Mouse (Mus musculus) kidney, adult 2 months (tissue): ENCODE data around the gene Wdfy1.

ENCODE experiments used
- CTCF ChIP-seq: fragments of 200-500 bp; conservative IDR thresholded peaks from 2 replicates; pipeline ENCODE4 v1.5.1; 2011; ENCODE audit warnings: low read depth, mild to moderate bottlenecking, control low read depth, low read length, moderate library complexity, mixed read lengths; ENCODE audit not compliant: insufficient read depth, insufficient read length
- POLR2A ChIP-seq: fragments of 200-500 bp; IDR thresholded peaks from one replicate; pipeline ENCODE4 v1.6.1; 2011; ENCODE audit warnings: low read depth, low read length, control low read depth

DNA sequence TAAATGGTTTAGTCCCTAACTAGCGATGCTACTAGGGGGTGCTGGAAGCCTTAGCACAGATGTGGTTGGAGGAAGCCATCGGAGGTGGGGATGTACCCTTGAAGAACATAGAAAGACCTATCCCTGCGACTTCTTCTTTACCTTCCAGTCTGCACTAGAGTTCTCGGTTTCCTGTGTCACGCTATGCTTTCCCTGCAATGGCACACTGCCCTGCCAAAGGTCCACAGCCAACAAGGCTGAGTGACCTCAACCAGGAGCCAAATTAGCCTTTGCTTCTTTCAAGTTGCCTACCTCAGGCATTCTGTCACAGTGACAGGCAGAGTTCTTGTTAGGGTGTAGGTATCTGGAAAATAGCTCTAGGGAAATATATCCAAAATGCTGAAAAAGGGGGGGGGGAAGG lies 19.5 kb downstream of the Wdfy1 start:
- no peak for TF ChIP-seq CTCF
- TF ChIP-seq POLR2A = no peak
